Mouse (Mus musculus): ENCODE data around the gene Peak1. TPM values are rescaled to one million over a fixed set of nuclear protein-coding genes. Genes with fewer than 3 reads are reported as not detected.
"Not testable (repeated sequence)": the region's sequence is repeated elsewhere in the genome, so short reads cannot be mapped to it uniquely, and the experiment has no call there.

The Peak1 gene
- polyA plus RNA-seq, 1 experiment from 2014 or later: 5.4 TPM

- H3K4me1 ChIP-seq (replicated peaks); H3K27ac ChIP-seq; H3K4me2 ChIP-seq; H3K27me3 ChIP-seq; H3K4me3 ChIP-seq; H3K9ac ChIP-seq; H3K36me3 ChIP-seq; H3K9me3 ChIP-seq: not testable (repeated sequence)
- WGBS: 95% methylated on average over 29 of the region's 29 CpGs
- peak; percentile 39; the same call in 1 of the 2 replicates for ATAC-seq (ENCODE audit: low FRiP score)
Observed at GRCm38 (mm10) chr9:56437300-56437892, 19.5 kb upstream of the Peak1 start.

GRCm38 (mm10) chr9:56435821-56436526 lies 18.1 kb upstream of the Peak1 start:
- 88% methylated on average over 5 of the region's 5 CpGs for WGBS
- no peak for ATAC-seq (ENCODE audit: low FRiP score)
- Histone ChIP-seq H3K27me3 (no peaks in the 10 kb centered on the region), H3K4me2 (no peak overlapping the region), H3K9me3 (no peaks in the 10 kb centered on the region), H3K4me1 (replicated peaks) (no peaks in the 10 kb centered on the region), H3K4me3 (no peak overlapping the region), H3K27ac (no peak overlapping the region), H3K36me3 (no peaks in the 10 kb centered on the region), H3K9ac (no peak overlapping the region)

- no peak for ATAC-seq (ENCODE audit: low FRiP score)
- Histone ChIP-seq H3K9ac (no peak overlapping the region), H3K4me3 (no peak overlapping the region), H3K36me3 (no peaks in the 10 kb centered on the region), H3K4me1 (replicated peaks) (peaks cover 33% of the 10 kb centered on the region), H3K4me2 (no peak overlapping the region), H3K27ac (no peak overlapping the region), H3K27me3 (no peaks in the 10 kb centered on the region), H3K9me3 (no peaks in the 10 kb centered on the region)
- 89% methylated on average over 4 of the region's 4 CpGs for WGBS
Observed at GRCm38 (mm10) chr9:56424861-56425260, 7.0 kb upstream of the Peak1 start.

GRCm38 (mm10) chr9:56421991-56422390 lies 4.1 kb upstream of the Peak1 start:
- no peaks in the 10 kb centered on the region for H3K27me3 ChIP-seq
- H3K9me3 ChIP-seq: no peaks in the 10 kb centered on the region
- H3K4me3 ChIP-seq: no peak overlapping the region
- peaks cover 44% of the 10 kb centered on the region for H3K4me1 ChIP-seq (replicated peaks)
- H3K27ac ChIP-seq: no peak overlapping the region
- WGBS: 84% methylated on average over 5 of the region's 5 CpGs
- no peak for ATAC-seq (ENCODE audit: low FRiP score)
- H3K9ac ChIP-seq: no peak overlapping the region
- no peaks in the 10 kb centered on the region for H3K36me3 ChIP-seq
- H3K4me2 ChIP-seq: no peak overlapping the region

GRCm38 (mm10) chr9:56420892-56421601 lies 3.2 kb upstream of the Peak1 start:
- Histone ChIP-seq H3K27ac (no peak overlapping the region), H3K9ac (0 out of 2 replicates have a peak overlapping the region, but pooled peaks have one; percentile 6), H3K4me2 (no peak overlapping the region; the same call in 1 of the 2 replicates), H3K4me3 (no peak overlapping the region), H3K9me3 (no peaks in the 10 kb centered on the region), H3K36me3 (no peaks in the 10 kb centered on the region), H3K27me3 (no peaks in the 10 kb centered on the region), H3K4me1 (replicated peaks) (peaks cover 49% of the 10 kb centered on the region)
- no peak for ATAC-seq (ENCODE audit: low FRiP score)
- WGBS: 88% methylated on average over 9 of the region's 9 CpGs

GRCm38 (mm10) chr9:56420236-56420635 lies 2.4 kb upstream of the Peak1 start:
- Histone ChIP-seq H3K9ac (no peak overlapping the region), H3K9me3 (no peaks in the 10 kb centered on the region), H3K4me2 (peak overlapping the region; percentile 73; the same call in 1 of the 2 replicates), H3K27ac (no peak overlapping the region), H3K27me3 (no peaks in the 10 kb centered on the region), H3K36me3 (no peaks in the 10 kb centered on the region), H3K4me3 (no peak overlapping the region), H3K4me1 (replicated peaks) (peaks cover 49% of the 10 kb centered on the region)
- WGBS: 95% methylated on average over 1 of the region's 1 CpGs
- no peak for ATAC-seq (ENCODE audit: low FRiP score)

GRCm38 (mm10) chr9:56418738-56419239 lies 922 bp upstream of the Peak1 start:
- Histone ChIP-seq H3K9me3 (no peaks in the 10 kb centered on the region), H3K4me2 (peak overlapping the region; percentile 73), H3K4me1 (replicated peaks) (peaks cover 44% of the 10 kb centered on the region), H3K27me3 (no peaks in the 10 kb centered on the region), H3K9ac (peak overlapping the region; percentile 81), H3K27ac (peak overlapping the region; percentile 95), H3K36me3 (no peaks in the 10 kb centered on the region), H3K4me3 (peak overlapping the region; percentile 74)
- under 1% methylated on average over 11 of the region's 11 CpGs for WGBS
- ATAC-seq (ENCODE audit: low FRiP score): peak; percentile 44

GRCm38 (mm10) chr9:56417415-56417947 lies 386 bp downstream of the Peak1 start:
- Histone ChIP-seq H3K4me2 (peak overlapping the region; percentile 73), H3K4me1 (replicated peaks) (peaks cover 38% of the 10 kb centered on the region), H3K36me3 (no peaks in the 10 kb centered on the region), H3K4me3 (peak overlapping the region; percentile 74), H3K9ac (peak overlapping the region; percentile 83), H3K27me3 (no peaks in the 10 kb centered on the region), H3K27ac (peak overlapping the region; percentile 88), H3K9me3 (no peaks in the 10 kb centered on the region)
- under 1% methylated on average over 32 of the region's 40 CpGs for WGBS
- no peak; the same call in none of the 2 replicates for ATAC-seq (ENCODE audit: low FRiP score)

GRCm38 (mm10) chr9:56415935-56416607 lies 1.8 kb downstream of the Peak1 start:
- Histone ChIP-seq H3K27ac (no peak overlapping the region), H3K4me2 (peak overlapping the region; percentile 73; the same call in 1 of the 2 replicates), H3K27me3 (no peaks in the 10 kb centered on the region), H3K36me3 (no peaks in the 10 kb centered on the region), H3K4me1 (replicated peaks) (peaks cover 26% of the 10 kb centered on the region), H3K9ac (no peak overlapping the region), H3K9me3 (no peaks in the 10 kb centered on the region), H3K4me3 (peak overlapping the region; percentile 74; the same call in 1 of the 2 replicates)
- no peak for ATAC-seq (ENCODE audit: low FRiP score)
- 74% methylated on average over 4 of the region's 4 CpGs for WGBS

GRCm38 (mm10) chr9:56415393-56415792 lies 2.5 kb downstream of the Peak1 start:
- Histone ChIP-seq H3K9me3 (no peaks in the 10 kb centered on the region), H3K27me3 (no peaks in the 10 kb centered on the region), H3K9ac (no peak overlapping the region), H3K4me1 (replicated peaks) (peaks cover 20% of the 10 kb centered on the region), H3K27ac (no peak overlapping the region), H3K4me3 (no peak overlapping the region), H3K36me3 (no peaks in the 10 kb centered on the region), H3K4me2 (no peak overlapping the region)
- 83% methylated on average over 1 of the region's 1 CpGs for WGBS
- no peak for ATAC-seq (ENCODE audit: low FRiP score)

- peaks cover 12% of the 10 kb centered on the region for H3K4me1 ChIP-seq (replicated peaks)
- H3K27me3 ChIP-seq: no peaks in the 10 kb centered on the region
- H3K4me2 ChIP-seq: no peak overlapping the region
- no peak overlapping the region for H3K9ac ChIP-seq
- no peaks in the 10 kb centered on the region for H3K9me3 ChIP-seq
- no peak overlapping the region for H3K27ac ChIP-seq
- H3K36me3 ChIP-seq: no peaks in the 10 kb centered on the region
- no peak overlapping the region for H3K4me3 ChIP-seq
- ATAC-seq (ENCODE audit: low FRiP score): no peak
Observed at GRCm38 (mm10) chr9:56414322-56414721, 3.5 kb downstream of the Peak1 start.

GRCm38 (mm10) chr9:56412716-56413115 lies 5.2 kb downstream of the Peak1 start:
- H3K9me3 ChIP-seq: no peaks in the 10 kb centered on the region
- H3K4me3 ChIP-seq: no peak overlapping the region
- no peaks in the 10 kb centered on the region for H3K36me3 ChIP-seq
- H3K4me2 ChIP-seq: no peak overlapping the region
- peaks cover 11% of the 10 kb centered on the region for H3K4me1 ChIP-seq (replicated peaks)
- no peak overlapping the region for H3K9ac ChIP-seq
- 73% methylated on average over 1 of the region's 1 CpGs for WGBS
- ATAC-seq (ENCODE audit: low FRiP score): no peak
- H3K27ac ChIP-seq: no peak overlapping the region
- H3K27me3 ChIP-seq: no peaks in the 10 kb centered on the region

Data from hindbrain, embryonic 13.5 days (tissue).